Mouse (Mus musculus) adrenal gland, adult 2 months (tissue): ENCODE results near the gene Trim38. TPM values are rescaled to one million over a fixed set of nuclear protein-coding genes. Genes with fewer than 3 reads are reported as not detected.
A peak's percentile ranks its signal among the peaks of the same experiment; 100 is the strongest.

Experiments
- DNase-seq: peaks from one replicate; pipeline ENCODE4 v3.0.0; 2021
- polyA plus RNA-seq: library from polyadenylated mRNA; depleted of rRNA; stranded (reverse); fragments of >200 nt; gene quantifications from 2 replicates; pipeline ENCODE4 v1.2.3, GENCODE M21; 2012
- total RNA-seq, 2 experiments: library from RNA; stranded (reverse); gene quantifications; 2 replicates each; pipeline ENCODE4 v1.2.3; 2021

The Trim38 gene
- total and polyA plus RNA-seq, 3 experiments, result 0.43 TPM; not detected in 2

DNA sequence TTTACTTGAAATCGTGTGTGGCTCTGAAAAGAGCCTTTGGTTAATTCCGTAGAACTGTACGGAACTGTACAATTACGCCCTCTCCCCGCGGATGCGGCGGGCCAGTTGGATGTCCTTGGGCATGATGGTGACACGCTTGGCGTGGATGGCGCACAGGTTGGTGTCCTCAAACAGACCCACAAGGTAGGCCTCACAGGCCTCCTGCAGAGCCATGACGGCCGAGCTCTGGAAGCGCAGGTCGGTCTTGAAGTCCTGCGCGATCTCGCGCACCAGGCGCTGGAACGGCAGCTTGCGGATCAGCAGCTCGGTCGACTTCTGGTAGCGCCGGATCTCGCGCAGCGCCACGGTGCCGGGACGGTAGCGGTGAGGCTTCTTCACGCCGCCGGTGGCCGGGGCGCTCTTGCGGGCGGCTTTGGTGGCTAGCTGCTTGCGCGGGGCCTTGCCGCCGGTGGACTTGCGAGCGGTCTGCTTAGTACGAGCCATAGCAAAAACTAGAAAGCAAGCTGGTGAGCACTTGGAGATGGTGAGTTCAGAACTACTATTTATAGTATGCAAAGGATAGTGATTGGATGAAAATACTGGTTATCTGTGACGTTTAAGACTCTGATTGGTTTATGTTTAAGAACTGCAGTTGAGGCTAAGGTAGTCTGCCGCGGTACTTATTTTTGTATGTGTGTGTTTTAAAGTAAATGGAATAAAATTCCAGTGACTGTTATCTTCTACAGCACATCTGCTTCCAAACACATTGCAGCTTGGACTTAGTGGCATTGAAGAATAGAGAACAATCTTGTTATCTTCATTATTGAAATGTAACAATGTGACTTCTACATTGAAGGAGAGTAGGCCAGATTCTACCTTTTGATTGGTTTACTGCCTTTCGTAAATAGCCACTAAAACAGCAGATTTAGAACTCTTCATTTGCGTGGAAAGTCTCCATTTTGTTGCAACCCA lies 7.6 kb upstream of the Trim38 start, which contains the start of gene Hist1h3a:
Gene Hist1h3a, minus strand, starts transcription at position 516 of the 951 bp plus-strand sequence.
- DNase-seq, result peak; percentile 85

DNA sequence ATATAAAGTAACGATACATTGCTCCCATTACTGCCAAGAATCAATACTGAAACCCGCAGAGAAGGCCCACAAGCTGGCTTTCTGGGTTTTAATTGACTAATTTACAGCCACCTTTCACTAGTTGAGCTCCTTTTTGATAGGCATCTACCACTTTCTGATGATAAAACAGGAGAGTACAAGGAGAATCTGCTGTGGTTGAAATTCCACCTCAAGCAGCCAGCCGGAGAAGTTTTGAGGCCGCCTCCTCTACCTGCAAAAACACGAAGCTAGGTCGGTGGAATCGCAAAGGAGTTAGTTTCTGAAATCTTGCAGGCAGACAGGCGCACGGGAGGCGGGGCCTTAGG lies 6.5 kb upstream of the Trim38 start:
- DNase-seq, result no peak

DNA sequence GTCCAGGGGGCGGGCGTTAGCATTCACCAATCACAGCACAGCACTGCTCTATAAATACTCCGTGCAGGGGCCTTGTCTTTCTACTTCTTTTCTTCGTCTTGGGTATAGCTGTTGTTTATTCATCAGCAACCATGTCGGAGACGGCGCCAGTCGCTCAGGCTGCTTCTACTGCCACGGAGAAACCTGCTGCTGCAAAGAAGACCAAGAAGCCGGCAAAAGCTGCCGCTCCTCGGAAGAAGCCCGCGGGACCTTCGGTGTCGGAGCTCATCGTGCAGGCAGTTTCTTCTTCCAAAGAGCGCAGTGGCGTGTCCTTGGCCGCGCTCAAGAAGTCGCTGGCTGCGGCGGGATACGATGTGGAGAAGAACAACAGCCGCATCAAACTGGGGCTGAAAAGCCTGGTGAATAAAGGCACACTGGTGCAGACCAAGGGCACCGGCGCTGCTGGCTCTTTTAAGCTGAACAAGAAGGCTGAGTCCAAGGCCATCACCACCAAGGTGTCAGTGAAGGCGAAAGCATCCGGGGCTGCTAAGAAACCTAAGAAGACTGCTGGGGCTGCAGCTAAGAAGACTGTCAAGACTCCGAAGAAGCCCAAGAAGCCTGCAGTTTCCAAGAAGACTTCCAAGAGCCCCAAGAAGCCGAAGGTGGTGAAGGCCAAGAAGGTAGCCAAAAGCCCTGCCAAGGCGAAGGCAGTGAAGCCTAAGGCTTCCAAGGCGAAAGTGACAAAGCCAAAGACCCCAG lies 6.0 kb upstream of the Trim38 start, which contains the start of gene Hist1h1a:
Gene Hist1h1a, plus strand, starts transcription at position 81 of the 738 bp plus-strand sequence.
- peak; percentile 89 for DNase-seq

DNA sequence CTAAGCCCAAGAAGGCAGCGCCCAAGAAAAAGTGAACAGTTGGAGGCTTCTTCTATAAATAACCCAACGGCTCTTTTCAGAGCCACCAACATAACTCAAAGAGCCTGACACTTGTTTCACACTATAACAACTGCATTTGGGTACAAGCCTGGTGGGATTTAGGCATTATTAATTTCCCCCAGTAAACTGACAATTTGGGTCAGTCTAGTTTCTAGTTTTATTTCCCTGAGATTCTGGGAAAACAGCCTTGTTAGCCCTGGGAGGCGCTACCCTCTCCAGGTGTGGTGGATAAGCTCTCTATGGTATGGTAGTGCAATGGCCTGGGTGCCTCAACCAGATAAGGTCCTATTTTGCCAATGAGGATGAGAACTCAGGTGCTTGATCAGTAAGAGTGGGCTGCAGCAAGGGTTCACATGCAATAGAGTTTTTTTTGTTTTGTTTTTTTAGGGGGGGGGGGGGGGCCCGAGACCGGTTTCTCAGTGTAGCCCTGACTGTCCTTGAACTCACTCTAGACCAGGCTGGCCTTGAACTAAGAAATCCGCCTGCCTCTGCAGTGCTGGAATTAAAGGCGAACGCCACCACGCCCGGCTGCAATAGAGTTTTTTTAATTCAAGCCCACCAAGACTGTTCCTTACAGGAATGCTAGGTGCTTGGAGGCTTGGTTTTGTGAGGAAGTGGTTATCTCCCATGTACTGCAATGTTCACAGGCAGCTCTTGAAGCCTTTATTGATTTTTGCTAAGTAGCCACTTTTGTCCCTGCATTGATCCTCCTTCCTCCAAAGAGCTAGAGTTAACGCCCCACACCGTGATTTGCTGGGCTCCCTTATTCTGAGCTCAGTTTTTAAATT lies 5.2 kb upstream of the Trim38 start:
- no peak for DNase-seq

DNA sequence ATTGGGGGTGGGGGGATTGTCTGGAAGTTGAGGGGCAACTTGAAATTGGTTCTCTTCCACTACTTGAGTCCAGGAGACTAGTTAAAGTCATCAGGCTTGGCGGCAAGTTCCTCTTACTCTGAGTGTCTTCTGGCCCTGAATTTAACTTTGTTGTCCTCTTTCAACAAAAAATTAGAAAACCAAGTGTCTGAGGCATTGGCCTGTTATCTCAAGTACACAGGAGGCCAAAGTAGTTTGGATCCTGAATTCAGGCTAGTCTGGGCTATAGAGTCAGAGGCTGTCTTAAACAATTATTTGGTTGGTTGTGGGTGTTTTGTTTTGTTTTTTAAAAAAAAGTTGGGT lies 4.6 kb upstream of the Trim38 start:
- no peak for DNase-seq

DNA sequence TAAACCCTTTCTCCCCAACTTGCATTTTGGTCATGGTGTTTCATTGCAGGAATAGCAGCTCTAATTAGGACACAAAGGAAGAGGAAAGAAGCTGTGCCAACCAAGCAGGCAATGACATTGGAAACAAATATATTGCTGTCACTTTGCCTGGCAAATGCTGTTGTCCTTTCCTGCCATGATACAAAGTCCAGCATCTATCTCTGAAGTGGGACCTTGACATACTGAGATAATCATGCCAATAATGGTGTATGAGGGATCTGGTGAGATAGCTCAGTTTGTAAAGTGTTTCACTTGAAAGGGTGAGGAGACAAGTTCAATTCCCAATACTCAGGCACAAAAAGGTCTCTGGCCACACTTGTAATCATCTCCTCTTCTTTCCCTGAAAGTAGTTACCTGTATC lies 2.9 kb upstream of the Trim38 start:
- peak; percentile 39 for DNase-seq

DNA sequence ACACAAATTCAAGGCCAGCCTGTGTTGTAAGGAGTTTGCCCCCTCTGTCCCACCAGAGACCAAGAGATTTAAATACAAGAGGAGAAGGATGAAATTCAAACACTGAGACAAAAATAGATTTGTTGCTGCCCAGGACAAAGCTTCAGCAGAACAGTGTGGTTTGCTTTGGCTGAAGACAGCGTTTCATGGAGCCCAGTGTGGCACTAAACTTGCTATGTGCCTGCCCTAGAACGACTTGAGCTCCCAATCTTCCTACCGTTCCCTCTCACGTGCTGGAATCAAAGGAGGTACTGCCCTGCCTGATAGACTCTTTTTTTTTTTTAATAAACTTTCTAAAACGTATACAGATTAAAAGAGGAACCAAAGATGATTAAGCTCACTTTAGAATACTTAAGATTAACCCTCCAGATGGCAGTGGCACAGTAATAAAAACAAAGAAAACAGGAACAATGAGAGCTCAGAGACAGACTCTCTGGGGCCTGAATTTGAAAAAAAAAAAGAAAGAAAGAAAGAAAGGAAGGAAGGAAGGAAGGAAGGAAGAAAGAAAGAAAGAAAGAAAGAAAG lies 797 bp upstream of the Trim38 start:
- no peak for DNase-seq

DNA sequence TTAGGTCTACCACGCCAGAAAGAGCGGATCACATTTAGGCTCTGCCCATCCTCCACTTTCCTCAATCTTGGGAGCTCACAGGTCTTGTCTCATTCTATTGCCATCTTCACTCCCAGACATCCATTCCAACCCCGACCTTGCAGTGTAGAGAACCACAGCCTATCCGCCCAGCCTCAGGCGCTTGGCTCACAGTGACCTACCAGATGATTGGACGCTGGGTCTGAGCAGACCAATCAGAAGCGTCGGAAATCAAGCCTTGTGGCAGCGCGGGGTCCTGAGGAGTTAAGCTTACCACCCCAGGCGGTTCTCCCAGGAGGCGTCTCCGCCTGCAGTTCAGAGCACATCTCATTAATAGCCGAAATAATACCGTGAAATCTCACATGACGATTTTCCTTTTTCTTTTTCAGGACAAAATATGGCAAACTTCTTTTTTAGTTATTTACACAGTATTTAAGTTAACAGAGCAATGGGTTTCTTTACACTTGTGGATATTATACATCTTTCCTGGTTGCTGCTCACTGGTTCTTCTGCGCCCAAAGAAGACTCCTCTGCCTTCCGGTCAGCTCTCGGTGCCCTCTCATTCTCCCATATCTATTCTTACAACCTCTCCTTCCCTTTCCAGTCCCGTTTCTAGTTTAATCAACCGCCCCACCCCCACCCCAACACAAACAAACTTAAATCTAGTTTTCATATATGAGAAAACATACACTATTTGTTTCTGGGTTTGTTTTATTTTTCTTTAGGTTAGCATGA lies 3.0 kb downstream of the Trim38 start:
- DNase-seq, result peak; percentile 52

DNA sequence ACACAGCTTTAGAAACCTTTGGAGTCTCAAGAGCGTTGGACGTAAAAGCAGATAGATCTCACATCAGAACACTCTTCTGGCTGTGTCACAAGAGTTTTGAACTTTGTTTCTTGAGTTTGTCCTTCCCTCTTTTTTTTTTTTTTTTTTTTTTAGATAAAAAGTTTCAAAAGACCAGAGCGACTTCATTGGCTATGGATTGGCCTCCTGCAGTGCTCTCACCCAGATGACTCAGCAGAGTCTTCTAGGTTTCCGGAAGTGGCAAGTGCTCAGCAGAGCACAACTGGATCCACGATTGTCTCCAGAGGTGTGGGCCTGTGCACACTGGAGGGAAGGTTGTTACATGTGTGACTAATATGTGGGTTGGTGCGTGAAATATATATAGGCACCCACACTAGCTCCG lies 8.6 kb downstream of the Trim38 start:
- DNase-seq, result no peak

DNA sequence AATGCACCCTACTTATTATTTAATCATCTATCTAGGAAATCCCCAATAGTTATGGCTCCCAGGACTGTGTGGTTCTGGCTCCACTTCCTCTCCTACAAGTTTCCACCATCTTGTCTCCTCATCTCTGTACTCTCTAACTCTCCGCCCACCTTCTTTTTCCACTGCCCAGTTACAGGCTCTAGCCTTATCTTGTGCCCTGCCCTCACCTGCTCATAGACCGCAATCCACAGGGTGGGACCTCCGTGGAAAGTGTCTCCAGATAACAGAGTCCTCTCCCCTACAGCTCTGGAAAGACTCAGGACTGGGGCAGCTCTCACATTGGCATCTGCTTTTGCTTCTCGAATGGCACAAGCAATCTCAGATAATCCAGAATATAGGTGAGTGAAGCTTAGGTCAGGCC lies 9.3 kb downstream of the Trim38 start:
- no peak for DNase-seq

DNA sequence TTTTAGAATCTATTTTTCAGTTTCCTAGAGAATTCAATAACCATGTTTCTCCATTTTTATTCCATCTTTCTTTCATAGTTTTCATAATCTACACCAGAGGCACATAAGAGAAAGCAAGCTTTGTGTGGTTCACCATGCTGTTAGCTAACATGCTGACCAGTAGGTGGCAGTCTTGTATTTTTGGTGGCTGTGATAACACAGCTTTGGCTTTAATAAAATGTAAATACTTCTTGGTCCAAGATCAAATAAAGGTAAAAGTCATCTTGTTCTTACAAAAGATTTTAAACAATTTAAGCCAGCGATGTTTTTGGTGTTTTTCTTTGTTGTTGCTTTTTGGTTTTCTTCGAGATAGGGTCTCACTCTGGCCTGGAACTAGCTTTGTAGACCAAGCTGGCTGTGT lies 22.8 kb downstream of the Trim38 start:
- peak; percentile 41 for DNase-seq

DNA sequence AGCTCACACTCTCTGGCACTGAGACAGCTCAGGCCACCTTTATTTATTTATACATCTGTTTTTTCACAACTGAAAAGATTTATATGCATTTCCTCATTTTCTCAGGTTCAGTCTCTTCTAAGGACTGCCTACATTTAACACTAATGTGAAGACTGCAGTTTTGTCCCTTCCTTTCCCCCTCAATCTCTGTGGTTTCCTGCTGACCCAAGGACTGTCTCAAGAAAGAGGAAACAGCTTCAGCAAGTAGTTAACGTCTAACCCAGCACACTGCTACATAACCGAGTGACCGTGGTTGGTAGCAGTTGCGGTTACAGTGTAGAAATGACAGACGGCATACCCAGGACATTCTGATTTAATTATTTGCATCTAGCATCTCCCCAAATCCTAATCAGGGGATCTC lies 29.7 kb downstream of the Trim38 start:
- DNase-seq, result no peak

DNA sequence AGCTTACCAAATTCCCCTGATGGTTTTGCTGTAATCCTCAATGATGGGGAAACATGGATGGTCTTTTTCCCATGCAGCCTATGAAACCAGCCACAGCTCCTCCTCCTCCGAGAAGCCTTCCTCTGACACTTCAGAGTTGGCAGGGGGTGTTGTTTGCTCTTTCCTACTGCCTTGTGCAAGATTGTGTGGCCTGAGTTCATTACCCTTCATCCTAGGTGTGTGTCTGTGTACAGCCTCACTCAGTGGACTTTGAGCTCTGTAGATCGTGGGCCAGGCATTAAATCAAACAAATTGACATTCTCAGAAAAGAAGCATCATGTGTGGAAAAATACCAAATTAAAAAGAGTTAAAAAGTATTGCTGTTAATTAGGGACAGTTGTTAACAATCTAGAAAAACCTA lies 34.8 kb downstream of the Trim38 start:
- no peak for DNase-seq

DNA sequence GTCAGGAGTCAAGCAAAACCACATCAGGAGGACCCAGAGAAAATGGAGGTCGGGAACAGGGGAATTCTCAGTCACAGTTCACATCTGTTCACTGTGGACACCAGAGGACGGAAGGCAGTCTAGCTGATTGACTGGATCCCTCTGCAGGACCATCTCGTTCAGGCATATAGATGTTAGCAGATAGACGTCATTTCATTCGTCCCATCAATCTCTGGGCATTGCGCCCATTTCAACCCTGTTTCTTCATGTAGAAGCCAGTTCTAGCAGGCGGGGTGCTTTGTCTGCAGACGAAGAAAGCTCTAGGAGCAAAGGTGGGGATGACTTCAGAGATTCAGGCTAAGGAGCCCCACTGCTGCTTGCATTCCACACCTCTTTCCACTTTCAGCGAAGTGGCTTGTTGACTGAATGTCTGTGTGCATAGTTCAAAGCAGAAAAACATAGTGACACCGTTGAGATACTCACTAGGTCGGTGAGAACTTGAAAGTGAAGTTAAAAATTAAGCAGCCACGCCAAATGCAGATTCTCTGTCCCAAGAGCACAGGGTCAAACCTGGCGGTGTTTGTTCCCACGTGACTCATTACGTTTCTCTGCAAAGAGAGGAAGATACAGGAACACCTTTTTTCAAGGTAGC lies 36.8 kb downstream of the Trim38 start, which contains the start of gene Slc17a2:
Gene Slc17a2, plus strand, starts transcription at position 572 of the 631 bp plus-strand sequence.
- no peak for DNase-seq

DNA sequence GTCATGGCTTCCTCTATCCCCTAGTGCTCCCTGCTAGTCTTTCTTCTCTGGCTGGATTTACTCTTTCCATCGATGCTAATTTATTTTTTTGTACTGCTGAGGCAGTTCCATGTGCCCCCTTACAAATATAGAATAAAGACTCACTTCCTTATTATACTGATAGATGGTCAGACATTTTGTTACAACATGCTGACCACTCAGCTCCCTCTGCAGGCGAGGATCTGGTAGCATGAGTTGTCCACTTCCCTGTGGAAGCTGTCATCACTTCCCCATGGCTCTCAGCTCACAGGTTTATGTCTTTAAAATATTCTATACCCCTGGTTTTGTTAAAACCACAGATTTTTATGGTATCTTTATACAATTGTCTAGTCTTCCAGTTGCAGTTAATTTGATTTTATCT lies 46.4 kb downstream of the Trim38 start:
- no peak for DNase-seq

DNA sequence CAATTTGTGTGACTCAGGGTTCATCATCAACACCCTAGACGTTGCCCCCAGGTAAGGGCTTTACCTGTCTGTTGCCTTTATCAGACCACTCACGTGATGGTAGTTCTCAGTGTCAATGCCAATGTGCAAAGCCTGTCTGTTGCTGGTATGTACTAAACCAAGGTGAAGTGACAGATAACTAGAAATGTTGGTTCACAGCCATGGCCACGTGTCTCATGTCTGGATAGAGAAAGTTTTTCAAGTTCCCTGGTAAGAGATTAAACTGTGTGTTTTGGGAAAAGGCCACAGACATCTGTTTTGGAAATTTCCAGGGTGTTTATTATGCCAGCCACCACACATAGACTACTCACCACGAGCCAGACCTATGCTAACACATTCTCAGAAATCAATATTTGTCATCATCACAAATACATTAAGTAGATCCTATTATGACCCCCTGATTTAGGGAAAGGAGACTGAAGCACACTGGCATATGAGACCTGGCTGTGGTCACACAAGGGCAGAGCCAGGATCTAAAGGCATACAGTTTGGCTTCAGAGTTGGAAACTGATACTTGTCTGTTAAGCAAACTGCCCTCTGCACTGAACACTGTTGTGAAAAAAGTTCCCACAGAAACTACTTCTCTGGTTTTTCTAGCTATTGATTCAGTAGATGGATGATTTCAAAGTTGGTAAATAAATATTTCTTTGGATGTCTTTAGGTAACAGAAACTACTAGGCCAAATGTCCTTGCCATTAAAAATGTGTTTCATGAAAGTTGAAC lies 50.6 kb downstream of the Trim38 start:
- DNase-seq, result no peak

DNA sequence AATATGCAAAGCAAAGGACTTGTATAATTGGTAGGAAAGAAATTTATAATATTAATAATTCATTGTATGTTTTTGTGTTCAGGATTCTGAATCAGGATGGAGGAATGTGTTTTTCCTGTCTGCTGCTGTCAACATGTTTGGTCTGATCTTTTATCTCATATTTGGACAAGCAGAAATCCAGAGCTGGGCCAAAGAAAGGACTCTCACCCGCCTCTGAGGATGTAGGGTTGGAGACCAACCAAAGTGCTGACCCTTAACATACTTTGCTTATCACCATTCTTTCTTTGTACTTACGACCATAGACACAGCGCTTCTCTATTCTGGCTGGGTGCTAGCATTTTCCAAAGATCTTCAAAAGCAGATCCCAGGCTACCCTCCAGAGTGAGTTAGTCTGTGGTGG lies 52.5 kb downstream of the Trim38 start:
- no peak for DNase-seq

DNA sequence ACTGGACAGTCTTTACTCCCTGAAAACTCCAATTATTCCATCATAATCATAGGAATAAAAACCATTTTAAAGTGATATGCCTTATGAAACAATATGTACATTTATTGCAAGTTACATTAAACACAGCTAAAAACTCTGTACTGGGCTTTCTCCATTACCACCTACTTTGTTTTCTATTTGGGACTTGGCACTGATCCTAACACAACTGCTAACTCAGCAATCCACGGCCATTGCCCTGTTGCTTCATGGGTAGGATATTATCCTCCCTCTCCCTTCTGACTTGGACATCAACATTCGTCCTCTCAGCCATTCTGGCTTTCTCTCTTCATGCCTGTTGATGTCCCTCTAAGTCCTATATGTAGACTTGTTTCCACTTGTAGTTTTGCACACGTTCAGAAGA lies 56.9 kb downstream of the Trim38 start:
- no peak for DNase-seq

DNA sequence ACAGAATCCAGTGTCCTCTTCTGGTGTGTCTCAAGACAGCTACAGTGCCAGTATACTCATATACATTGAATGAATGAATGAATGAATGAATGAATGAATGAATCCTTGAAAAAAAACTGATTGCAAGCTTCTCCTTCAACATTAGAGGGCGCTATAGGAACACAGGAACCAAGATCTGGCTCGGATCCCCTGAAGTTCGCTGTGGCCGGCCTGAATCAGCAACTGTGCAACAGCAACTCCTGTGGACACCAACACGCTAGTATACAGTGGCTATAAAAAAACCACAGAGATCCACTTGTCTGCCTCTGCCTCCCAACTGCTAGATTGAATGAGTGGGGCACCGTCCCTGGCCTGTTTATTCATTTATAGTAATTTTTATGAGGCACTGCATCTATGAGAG lies 63.3 kb downstream of the Trim38 start:
- peak; percentile 59 for DNase-seq

DNA sequence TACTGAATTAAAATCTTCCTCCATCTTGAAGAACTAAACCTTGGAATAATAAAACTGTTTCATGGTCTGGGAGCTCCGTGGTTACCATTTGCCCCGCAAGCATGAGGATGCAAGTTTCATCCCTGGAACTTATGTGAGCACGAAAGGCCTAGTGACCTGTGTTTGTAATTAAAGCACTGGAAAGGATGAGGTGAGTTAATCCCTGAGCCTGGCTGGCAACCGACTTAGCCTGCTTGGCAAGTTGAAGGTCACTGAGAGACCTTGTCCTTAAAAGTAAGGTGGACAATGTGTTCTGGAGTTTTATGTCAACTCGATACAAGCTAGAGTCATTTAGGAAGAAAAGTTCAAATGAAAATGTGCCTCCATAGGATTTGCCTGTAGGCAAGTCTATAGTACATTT lies 65.1 kb downstream of the Trim38 start:
- no peak for DNase-seq
